Mouse (Mus musculus) kidney, adult 8-10 months (tissue): Measurements from ENCODE around the gene Nol7.

Source experiments
- DNase-seq, 2 experiments: peaks; one replicate each; pipeline ENCODE4 v3.0.0; 2022

Gene Nol7

GRCm38 (mm10) chr13:43433395-43433794 is 35.2 kb downstream of the Nol7 start:
- DNase-seq, result no peak

- DNase-seq, result no peak
Measured at GRCm38 (mm10) chr13:43440376-43440775, 42.2 kb downstream of the Nol7 start.

- no peak for DNase-seq
Measured at GRCm38 (mm10) chr13:43442551-43442950, 44.4 kb downstream of the Nol7 start.

GRCm38 (mm10) chr13:43443706-43444105 is 45.5 kb downstream of the Nol7 start:
- no peak for DNase-seq

GRCm38 (mm10) chr13:43444717-43445116 is 46.5 kb downstream of the Nol7 start:
- DNase-seq, result no peak

GRCm38 (mm10) chr13:43445754-43446153 is 47.6 kb downstream of the Nol7 start:
- DNase-seq, result no peak

GRCm38 (mm10) chr13:43447721-43448120 is 49.5 kb downstream of the Nol7 start:
- DNase-seq, result no peak

GRCm38 (mm10) chr13:43450686-43451085 is 52.5 kb downstream of the Nol7 start:
- DNase-seq, result no peak

- DNase-seq, result no peak
Measured at GRCm38 (mm10) chr13:43452177-43452576, 54.0 kb downstream of the Nol7 start.

GRCm38 (mm10) chr13:43452843-43453605 is 54.8 kb downstream of the Nol7 start:
- DNase-seq, result no peak

- no peak for DNase-seq
Measured at GRCm38 (mm10) chr13:43454431-43454830, 56.2 kb downstream of the Nol7 start.
